Mouse (Mus musculus): Measurements from ENCODE around the gene Dedd2. TPM values are rescaled to one million over a fixed set of nuclear protein-coding genes. Genes with fewer than 3 reads are reported as not detected.

Gene Dedd2
- total and polyA plus RNA-seq, 3 experiments, result 25.2 to 36.6 TPM; not detected in 1

DNA sequence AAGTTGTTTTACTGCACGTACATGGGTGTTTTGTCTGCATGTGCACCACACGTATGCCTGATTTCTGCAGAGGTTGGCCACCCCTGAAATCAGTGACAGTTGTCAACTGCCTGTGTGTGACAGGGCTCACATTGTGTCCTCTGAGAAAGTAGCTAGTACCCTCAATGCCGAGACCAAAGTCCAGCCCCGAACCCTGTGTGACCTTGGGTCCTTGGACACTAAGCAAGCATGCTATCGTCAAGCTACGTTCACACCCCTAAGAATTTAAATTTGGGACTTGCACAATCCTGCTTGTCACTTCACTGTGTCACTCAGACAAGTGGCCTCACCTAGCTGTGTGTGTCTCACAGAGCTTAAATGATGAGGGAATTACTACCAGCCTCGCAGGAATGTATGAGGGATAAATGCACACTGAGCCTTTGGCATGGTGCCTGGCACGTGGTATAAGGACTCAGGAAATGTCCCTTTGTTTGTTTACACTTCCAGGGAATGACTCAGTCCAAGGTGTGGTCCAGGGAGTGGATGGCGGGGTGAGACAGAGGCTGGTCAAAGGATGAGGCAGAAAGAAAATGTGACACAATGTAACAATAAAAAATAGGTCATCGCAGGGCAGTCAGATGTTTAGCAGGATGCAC lies 22.9 kb downstream of the Dedd2 start:
- Histone ChIP-seq H3K9ac (ENCODE audit: control insufficient read depth, low read depth, low read length, poor library complexity, severe bottlenecking) (no peak overlapping the region), H3K4me3 (ENCODE audit: control insufficient read depth in 1 of 2, insufficient read depth in 1 of 2, low read depth in 2 of 2, low read length in 2 of 2) (no peak overlapping the region), H3K79me2 (ENCODE audit: control insufficient read depth, insufficient read depth, low read length, poor library complexity) (no peaks in the 10 kb centered on the region), H3K36me3 (ENCODE audit: control insufficient read depth in 1 of 2, insufficient read depth in 2 of 2, low read length in 2 of 2) (no peaks in the 10 kb centered on the region), H3K27me3 (ENCODE audit: control insufficient read depth in 1 of 2, insufficient read depth in 2 of 2, low read length in 2 of 2) (no peaks in the 10 kb centered on the region), H3K9me3 (replicated peaks; ENCODE audit: insufficient read depth, low read length) (no peaks in the 10 kb centered on the region), H3K27ac (ENCODE audit: control insufficient read depth, low read depth, low read length) (no peak overlapping the region), H3K4me1 (ENCODE audit: control insufficient read depth in 1 of 2, insufficient read depth in 2 of 2, low read length in 2 of 2) (0 out of 4 replicates have a peak, but pooled peaks cover 0 to under 1% of the 10 kb centered on the region in 2 experiments)
- TF ChIP-seq CHD1 (IDR thresholded peaks at IDR 0.05; ENCODE audit: low read depth, low read length) (no peak), GATA1 (IDR thresholded peaks at IDR 0.05; ENCODE audit: low read depth, low read length) (no peak), SMC3 (IDR thresholded peaks at IDR 0.05; ENCODE audit: low read depth, low read length) (no peak), ELF1 (IDR thresholded peaks at IDR 0.05; ENCODE audit: low read depth, low read length) (no peak), ZNF384 (IDR thresholded peaks at IDR 0.05; ENCODE audit: low read depth, low read length) (no peak), EP300 (IDR thresholded peaks at IDR 0.05; ENCODE audit: low read depth in 1 of 2, low read length in 2 of 2) (no peak), RCOR1 (IDR thresholded peaks at IDR 0.05; ENCODE audit: low read depth, low read length) (no peak), RAD21 (IDR thresholded peaks at IDR 0.05; ENCODE audit: low read depth, low read length) (no peak), POLR2A (IDR thresholded peaks at IDR 0.05; ENCODE audit: control insufficient read depth in 1 of 2, insufficient read depth in 1 of 2, low read depth in 1 of 2, low read length in 2 of 2, poor library complexity in 1 of 2) (no peak), ZC3H11A (IDR thresholded peaks at IDR 0.05; ENCODE audit: low read depth, low read length) (no peak), CTCF (IDR thresholded peaks at IDR 0.05 in 2 of 3, conservative IDR thresholded peaks at IDR 0.05 in 1 of 3; ENCODE audit: control insufficient read depth in 1 of 3, insufficient read depth in 1 of 3, low read depth in 2 of 3, low read length in 3 of 3, poor library complexity in 1 of 3, severe bottlenecking in 1 of 3) (no peak), SIN3A (IDR thresholded peaks at IDR 0.05; ENCODE audit: low read length) (no peak)
- DNase-seq (ENCODE audit: low read depth, low spot score), result no peak

DNA sequence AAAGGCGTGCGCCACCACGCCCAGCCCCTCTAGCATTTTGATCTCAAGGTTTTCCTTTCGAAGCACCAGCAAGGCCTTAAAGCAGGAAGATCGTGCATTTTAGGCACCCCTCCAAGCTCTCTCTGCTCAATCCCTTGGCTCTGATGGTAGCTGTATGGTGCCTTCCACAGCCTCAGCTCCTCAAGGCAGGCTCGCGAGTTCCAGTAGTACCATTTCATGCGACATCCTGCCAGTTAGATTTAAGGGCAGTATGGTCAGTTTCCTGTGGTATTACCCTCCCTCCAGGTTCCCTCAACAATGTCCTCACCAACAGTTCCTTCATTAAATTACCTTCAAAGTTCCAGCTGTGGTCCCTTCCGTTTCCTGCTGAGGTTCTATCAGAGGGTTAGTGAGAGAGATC lies 24.3 kb downstream of the Dedd2 start:
- no peaks in the 10 kb centered on the region for H3K79me2 ChIP-seq (ENCODE audit: control insufficient read depth, insufficient read depth, low read length, poor library complexity)
- H3K27ac ChIP-seq (ENCODE audit: control insufficient read depth, low read depth, low read length), result no peak overlapping the region
- no peaks in the 10 kb centered on the region for H3K9me3 ChIP-seq (replicated peaks; ENCODE audit: insufficient read depth, low read length)
- H3K9ac ChIP-seq (ENCODE audit: control insufficient read depth, low read depth, low read length, poor library complexity, severe bottlenecking), result no peak overlapping the region
- DNase-seq (ENCODE audit: low read depth, low spot score), result no peak
- no peak overlapping the region for H3K4me3 ChIP-seq (ENCODE audit: control insufficient read depth in 1 of 2, insufficient read depth in 1 of 2, low read depth in 2 of 2, low read length in 2 of 2)
- 0 out of 4 replicates have a peak, but pooled peaks cover 0 to 2% of the 10 kb centered on the region in 2 experiments for H3K4me1 ChIP-seq (ENCODE audit: control insufficient read depth in 1 of 2, insufficient read depth in 2 of 2, low read length in 2 of 2)
- H3K36me3 ChIP-seq (ENCODE audit: control insufficient read depth in 1 of 2, insufficient read depth in 2 of 2, low read length in 2 of 2), result no peaks in the 10 kb centered on the region
- TF ChIP-seq MXI1 (IDR thresholded peaks at IDR 0.05; ENCODE audit: low read depth, low read length) (no peak), TBP (IDR thresholded peaks at IDR 0.05; ENCODE audit: low read depth, low read length) (no peak)
- H3K27me3 ChIP-seq (ENCODE audit: control insufficient read depth in 1 of 2, insufficient read depth in 2 of 2, low read length in 2 of 2), result no peaks in the 10 kb centered on the region

DNA sequence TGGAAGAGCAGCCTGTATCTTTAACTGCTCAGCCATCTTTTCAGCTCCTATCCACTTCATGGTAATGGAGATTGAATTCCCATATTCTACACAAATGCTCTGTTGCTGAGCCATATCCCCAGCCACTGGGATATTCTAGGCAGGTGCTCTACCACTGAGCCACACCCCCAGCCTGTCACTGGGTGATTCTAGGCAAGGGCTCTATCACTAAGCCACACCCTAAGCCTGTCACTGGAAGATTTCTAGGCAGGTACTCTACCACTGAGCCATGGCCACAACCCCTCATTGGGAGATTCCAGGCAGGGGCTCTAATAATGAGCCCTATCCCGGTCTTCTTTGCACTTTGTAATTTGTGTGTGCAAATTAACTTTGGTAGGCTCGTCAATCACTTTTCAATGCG lies 25.3 kb downstream of the Dedd2 start:
- no peak for DNase-seq (ENCODE audit: low read depth, low spot score)
- H3K9me3 ChIP-seq (replicated peaks; ENCODE audit: insufficient read depth, low read length), result no peaks in the 10 kb centered on the region
- no peak overlapping the region for H3K27ac ChIP-seq (ENCODE audit: control insufficient read depth, low read depth, low read length)
- no peak overlapping the region for H3K4me3 ChIP-seq (ENCODE audit: control insufficient read depth in 1 of 2, insufficient read depth in 1 of 2, low read depth in 2 of 2, low read length in 2 of 2)
- H3K9ac ChIP-seq (ENCODE audit: control insufficient read depth, low read depth, low read length, poor library complexity, severe bottlenecking), result no peak overlapping the region
- H3K79me2 ChIP-seq (ENCODE audit: control insufficient read depth, insufficient read depth, low read length, poor library complexity), result no peaks in the 10 kb centered on the region
- no peaks in the 10 kb centered on the region for H3K36me3 ChIP-seq (ENCODE audit: control insufficient read depth in 1 of 2, insufficient read depth in 2 of 2, low read length in 2 of 2)
- H3K4me1 ChIP-seq (ENCODE audit: control insufficient read depth in 1 of 2, insufficient read depth in 2 of 2, low read length in 2 of 2), result 0 out of 4 replicates have a peak, but pooled peaks cover 0 to 2% of the 10 kb centered on the region in 2 experiments
- H3K27me3 ChIP-seq (ENCODE audit: control insufficient read depth in 1 of 2, insufficient read depth in 2 of 2, low read length in 2 of 2), result no peaks in the 10 kb centered on the region
- TF ChIP-seq SIN3A (IDR thresholded peaks at IDR 0.05; ENCODE audit: low read length) (no peak), NRF1 (IDR thresholded peaks at IDR 0.05; ENCODE audit: insufficient read depth, low read depth, low read length, poor library complexity, severe bottlenecking) (no peak), CHD2 (IDR thresholded peaks at IDR 0.05; ENCODE audit: low read length) (no peak), MYB (IDR thresholded peaks at IDR 0.05; ENCODE audit: low read depth, low read length) (no peak), MEF2A (IDR thresholded peaks at IDR 0.05; ENCODE audit: extremely low read depth, insufficient replicate concordance, low read depth, low read length, poor library complexity, severe bottlenecking) (no peak), ZNF384 (IDR thresholded peaks at IDR 0.05; ENCODE audit: low read depth, low read length) (no peak), JUND (IDR thresholded peaks at IDR 0.05; ENCODE audit: low read depth, low read length) (no peak), USF1 (IDR thresholded peaks at IDR 0.05; ENCODE audit: low read depth, low read length) (no peak), GATA1 (IDR thresholded peaks at IDR 0.05; ENCODE audit: low read depth, low read length) (no peak), RAD21 (IDR thresholded peaks at IDR 0.05; ENCODE audit: low read depth, low read length) (no peak), ETS1 (IDR thresholded peaks at IDR 0.05; ENCODE audit: low read depth, low read length) (no peak), POLR2AphosphoS2 (IDR thresholded peaks at IDR 0.05; ENCODE audit: low read length) (no peak), POLR2AphosphoS5 (IDR thresholded peaks at IDR 0.05; ENCODE audit: borderline replicate concordance, low read depth, low read length) (no peak), UBTF (IDR thresholded peaks at IDR 0.05; ENCODE audit: borderline replicate concordance, insufficient read depth, low read depth, low read length) (no peak), KAT2A (conservative IDR thresholded peaks at IDR 0.05; ENCODE audit: low read depth, low read length) (no peak), HCFC1 (IDR thresholded peaks at IDR 0.05; ENCODE audit: low read depth, low read length) (no peak)
